Mouse (Mus musculus): Measurements from ENCODE around the gene Slc15a2.
A peak's percentile ranks its signal among the peaks of the same experiment; 100 is the strongest.

Gene Slc15a2

DNA sequence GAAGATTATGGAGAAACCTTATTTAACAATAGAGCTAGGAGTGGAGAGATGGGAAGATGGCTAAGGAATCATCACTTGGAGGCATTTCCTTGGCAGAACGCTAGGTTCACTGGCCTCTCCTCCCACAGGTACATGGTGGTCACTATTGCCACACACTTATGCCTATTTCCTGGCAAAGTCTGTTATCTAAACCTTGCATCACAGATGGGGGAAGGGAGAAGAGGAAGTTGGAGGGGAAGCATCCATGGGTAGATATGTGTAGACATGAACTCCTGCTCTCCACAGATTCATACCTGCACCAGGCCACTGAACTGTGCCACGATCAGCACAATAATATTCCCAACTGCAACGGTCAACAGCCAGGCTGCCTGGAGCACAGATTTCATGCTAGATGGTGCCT is 32.8 kb downstream of the Slc15a2 start:
- DNase-seq, result no peak

DNA sequence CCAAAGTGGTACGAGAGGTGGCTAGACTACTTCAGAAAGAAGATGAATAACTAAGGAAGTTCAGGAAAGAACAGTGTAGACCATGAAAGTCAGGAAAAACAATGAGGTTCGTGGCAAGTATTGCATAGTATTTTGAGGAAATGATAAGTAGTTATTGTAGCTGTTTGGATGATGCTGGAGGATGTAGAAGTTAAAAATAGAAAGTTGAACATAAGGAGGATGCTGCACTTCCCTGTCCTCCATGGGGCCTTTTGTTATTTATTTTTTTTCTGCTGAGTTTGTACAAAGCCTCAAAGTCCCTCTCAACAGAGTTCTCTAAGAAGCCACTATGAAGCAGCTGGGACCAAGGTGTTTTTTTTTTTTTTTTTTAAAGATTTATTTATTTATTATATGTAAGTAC is 37.0 kb downstream of the Slc15a2 start:
- DNase-seq, result no peak

DNA sequence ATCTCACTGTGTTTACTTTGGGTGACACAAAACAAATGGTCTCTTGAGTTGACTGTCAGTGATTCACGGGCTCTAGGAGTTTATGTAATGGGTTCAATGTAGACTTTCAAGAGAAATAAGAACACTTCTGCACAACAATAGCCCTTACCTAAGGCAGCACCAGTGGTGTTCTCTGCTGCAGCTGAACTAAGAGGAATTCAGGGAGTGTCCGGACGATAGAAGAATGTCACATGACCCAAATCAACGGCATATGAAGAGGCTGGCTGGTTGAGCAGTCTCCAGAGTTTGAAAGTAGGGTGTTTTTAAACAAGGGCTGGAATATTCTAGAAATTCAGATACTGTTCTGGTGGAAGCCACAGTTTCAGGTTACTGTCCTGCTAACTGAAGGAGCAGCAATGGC is 37.7 kb downstream of the Slc15a2 start:
- DNase-seq, result no peak

DNA sequence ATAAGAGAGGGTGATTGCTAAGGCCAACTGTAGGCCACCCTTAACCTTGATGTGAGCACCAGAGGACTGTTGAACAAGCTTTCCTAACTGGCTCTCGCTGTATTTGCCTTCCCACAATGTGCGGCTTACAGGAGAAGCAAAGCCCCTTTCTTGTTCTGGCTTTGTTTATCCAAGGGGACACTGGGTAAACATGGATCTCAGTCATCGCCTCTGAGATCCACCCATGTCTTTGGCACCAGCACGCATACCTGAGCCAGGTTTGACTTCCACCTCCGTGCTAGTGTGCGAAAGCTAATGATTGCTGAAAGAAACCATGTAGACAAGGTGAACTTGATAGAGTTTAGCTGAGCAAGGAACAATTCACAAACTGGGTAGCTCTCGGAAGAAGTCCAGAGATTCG is 41.2 kb downstream of the Slc15a2 start:
- no peak for DNase-seq

DNA sequence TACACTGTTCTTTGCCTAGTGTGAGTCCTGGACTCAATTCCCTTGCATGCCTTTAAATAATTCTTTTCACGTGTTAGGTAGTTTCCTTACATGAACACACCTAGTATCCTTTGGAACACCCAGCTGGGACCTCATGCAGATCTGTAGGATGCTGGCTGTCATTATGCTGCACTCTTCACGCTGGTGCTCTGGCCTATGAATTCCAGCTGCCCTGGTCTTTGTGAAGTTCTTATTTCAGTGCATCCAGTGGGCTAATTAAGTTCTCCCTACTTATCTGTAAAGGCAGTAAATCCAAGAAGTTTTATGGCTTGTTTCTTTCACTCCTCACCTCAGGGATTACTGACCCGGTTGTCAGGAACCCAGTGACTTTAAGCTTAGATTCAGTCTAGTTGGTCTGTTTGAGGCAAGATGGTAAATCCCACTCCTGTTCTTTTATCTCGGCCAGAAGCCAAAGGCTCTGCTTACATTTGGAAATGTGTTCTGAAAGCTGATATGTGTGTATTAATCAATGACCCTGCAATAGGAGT is 45.3 kb downstream of the Slc15a2 start:
- no peak for DNase-seq

DNA sequence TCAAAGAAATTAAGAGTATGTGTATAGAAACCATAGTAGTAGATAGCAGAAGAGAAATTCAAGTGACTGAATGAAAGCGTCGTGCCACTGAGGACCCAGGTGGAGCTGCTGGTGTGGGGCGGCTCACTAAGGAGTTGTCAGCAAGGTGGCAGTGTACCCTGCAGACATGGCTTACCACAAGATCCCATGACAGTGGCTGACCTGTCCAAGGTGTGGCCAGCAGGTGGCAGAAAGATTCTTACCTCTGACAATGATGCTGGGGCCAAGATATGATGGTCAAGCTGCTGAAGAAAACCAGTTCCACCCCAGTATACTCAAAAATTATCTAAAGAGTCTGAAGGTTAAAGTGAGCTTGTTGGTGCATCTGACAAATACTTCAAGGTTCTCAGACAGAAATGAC is 49.3 kb downstream of the Slc15a2 start:
- DNase-seq, result peak; percentile 56

DNA sequence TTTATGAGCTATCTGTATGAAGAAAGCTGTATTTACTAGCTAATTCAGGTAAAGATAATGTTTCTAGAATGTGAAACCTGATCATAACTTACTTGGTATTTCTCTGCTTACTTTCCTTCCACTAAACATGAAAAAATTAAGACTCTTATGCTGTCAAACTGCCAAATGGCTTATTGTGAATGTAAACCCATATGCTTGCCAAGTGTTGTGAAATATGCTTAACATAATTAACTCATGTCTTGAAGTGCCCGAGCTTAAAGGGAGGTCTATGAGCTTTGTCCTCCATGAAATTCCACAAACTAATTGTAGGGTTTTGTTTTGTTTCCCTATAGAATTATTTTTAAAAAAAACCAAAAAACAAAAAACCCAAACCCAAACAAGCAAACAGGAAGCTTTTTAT is 50.9 kb downstream of the Slc15a2 start:
- DNase-seq, result no peak

DNA sequence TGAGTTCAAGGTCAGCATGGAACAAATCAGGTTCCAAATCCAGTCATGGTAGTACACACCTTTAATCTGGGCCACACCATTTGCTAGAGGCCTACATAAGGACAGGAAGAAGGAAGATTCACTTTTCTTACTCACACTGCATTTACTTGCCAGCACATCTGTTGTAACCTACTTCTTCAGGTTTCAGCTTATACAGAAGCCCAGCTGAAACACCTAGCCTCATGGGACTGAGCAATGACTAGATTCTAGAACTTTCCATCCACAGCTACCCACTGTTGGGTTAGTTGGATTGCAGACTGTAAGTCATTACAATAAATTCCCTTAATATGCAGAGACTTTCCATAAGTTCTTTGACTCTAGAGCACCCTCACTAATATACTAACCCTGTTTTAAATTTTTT is 52.2 kb downstream of the Slc15a2 start:
- no peak for DNase-seq

DNA sequence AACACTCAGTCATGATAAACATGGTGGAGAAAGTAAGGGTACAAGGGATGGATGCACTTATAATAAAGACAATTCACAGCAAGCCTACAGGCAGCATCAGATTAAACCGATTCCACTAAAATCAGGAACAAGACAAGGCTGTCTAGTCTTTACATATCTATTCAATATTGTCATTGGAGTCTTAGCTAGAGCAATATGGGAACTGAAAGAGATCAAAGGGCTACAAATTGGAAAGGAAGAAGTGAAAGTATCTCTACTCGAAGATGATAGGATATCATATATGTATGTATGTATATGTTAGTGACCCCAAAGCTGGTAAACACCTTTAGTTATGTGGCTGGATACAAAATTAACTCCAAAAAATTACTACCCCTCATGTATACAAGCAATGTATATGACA is 55.8 kb downstream of the Slc15a2 start:
- no peak for DNase-seq

DNA sequence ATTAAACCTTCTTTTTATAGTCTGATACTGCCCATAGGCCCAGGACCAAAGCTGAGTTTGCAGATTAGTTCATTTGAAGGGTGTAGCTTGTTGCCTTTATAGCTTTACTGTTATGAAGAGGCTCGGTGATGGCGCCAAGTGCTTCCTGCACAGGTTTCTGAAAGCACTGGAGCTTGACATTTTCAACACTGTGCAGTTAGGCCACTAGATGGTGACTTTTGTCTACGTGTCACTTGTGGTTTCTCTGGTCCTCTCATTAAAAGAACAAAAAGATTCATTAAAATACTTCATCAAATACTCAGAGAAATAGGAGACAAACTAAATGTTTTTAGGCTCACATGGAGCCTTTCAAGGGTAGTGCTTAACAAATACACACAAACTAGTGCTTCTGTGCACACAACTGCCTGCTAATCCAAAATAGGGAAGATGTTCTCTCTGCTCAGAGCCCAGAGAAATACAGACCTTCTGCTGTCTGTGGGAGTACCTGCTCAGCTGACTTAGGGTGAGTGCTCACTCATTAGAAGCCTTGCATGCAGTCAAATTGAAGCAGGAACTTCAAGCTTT is 60.8 kb downstream of the Slc15a2 start:
- DNase-seq, result no peak

DNA sequence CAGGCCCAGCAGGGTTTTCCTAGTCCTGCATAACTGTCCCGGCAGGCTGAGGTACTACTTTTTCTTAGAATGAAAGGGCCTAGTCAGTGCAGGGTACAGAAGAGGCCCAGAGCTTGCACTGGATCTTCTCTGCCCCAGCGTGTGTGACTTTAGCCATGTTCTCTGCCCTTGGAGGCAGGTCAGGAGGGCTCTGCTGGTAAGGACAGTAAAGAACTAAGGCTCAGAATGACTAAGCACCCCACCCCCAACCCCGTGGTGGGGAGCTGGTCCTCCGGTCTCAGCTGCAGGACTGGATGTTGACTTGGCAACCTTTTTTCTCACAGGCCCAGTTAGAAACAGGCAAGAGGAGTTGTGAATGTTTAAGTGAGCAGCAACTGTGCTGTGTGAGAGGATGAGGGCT is 62.0 kb downstream of the Slc15a2 start:
- no peak for DNase-seq

DNA sequence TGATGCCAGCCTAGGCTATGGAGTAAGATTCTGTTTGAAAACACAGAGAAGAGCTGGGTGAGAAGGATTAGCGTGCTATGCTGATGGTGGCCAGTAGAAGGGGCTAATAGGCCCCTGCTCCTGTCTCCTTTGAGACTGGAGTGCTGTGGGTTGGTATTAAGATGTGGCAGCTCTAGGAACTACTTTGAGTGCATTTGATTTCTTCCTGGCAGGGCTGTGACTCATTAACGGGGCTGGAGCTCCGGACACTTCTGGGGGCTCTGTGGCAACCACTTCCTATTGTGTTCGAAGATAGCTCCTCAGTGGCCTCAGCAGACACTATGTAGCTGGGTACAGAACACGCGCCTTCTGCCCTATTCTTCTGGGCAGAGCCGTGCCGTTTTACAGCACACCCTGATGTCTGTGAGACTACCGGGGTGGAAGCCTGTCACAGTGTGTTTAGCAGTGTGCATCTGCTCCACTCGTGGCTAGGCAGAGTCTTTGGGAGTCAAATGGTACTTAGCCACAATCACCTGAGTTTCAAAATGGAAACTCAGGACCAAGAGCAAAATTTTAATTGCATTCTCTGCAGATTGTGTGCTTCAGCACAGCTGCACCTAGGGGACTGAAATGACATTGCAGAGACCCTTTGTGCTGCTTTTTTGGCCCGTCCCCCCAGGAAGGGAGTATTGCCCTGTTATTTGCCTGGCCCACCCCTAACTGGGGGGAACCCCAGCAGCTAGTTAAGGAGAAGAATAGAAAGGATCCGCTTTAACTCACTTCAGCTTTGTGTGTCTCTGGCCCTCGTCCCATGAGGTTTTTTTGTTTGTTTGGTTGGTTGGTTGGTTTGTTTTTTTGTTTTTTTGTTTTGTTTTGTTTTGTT is 64.3 kb downstream of the Slc15a2 start:
- no peak for DNase-seq

DNA sequence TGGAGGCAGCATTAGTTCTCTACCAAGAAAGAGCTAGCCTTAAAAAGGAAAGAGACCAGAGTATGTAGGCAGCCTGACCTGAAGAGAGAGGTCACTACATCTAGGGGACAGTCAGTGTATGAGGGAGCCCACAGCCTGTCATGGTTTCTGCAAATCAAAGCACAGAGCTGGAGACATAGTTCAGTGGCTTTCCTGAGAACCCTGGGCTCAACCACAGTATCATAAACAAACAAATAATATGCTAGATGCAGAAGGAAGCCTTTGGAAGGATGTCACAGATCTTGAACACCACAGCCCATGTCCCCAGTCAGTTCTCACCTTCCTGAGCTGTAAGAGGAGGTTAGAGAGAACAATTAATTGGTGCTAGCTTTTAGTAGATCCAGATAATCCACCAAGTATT is 66.1 kb downstream of the Slc15a2 start:
- DNase-seq, result no peak

DNA sequence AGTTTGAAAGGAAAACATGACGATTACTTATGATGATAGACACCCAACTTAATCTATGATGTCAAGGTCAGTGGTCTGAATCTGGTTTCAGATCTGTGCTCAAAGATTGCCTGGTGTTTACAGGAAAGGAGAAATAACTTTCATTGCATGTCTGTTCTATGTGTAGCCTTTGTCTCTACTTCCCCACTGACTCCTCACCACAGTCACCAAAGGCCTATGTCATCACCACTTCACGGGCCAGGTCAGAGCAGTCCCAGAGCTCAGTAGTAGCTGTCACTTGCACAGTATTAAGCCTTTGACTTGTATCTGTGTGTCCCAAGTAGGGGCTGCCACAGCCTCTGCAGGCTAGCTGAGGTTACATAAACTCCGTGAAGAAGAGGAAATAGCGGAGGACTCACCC is 67.3 kb downstream of the Slc15a2 start:
- no peak for DNase-seq

DNA sequence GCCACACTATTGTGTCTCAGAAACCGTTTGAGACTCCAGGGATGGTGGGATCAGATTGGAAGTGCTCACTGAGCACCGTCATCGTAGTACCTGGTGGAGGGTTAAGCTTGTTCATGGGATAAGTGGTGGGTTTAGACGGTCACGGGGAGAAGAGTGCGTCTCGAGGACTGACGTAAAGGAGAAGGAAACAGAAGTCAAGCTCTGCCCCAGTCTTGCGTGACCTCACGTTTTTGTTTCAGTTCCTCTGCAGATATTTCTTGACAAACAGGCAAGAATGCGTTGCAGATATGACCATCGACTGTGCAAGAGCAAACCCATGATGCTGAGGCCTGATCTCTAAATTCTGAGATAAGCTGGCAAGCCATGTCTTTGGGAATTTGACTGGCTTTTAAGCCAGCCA is 73.0 kb downstream of the Slc15a2 start:
- DNase-seq, result no peak

DNA sequence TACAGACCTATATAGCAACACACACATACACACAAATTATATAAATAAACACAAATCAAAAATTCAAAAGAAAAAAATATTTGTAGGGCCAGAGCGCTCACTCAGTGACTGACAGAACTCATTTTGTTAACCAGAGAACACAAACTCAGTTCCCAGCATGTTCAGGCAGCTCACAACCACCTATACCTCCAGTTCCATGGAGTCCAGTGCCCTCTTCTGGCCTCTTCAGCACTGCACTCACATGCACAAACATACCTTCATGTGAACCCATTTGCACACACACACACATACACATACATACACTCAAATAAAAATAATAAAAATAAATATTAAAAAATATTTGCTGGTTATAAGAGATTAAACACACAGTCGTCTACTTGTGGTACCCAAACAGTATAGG is 74.0 kb downstream of the Slc15a2 start:
- no peak for DNase-seq

DNA sequence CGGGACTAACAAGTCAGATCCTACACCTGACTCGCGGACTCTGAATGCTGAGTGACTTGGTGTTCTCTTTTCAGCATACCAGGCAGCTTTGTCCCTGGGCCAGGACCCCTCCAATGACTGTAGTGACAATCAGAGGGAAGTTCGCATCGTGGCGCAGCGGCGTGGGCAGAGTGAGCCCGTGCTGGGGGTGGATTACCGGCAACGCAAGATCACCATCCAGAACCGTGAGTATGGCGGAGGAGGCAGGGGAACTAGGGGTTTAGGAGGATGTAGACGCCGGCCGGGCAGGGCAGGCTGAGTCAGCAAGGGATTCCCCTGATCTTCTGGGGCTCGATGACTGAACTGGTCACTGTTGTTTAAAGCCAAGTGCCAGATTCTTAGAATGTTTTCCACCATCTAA is 75.4 kb downstream of the Slc15a2 start:
- DNase-seq, result no peak

DNA sequence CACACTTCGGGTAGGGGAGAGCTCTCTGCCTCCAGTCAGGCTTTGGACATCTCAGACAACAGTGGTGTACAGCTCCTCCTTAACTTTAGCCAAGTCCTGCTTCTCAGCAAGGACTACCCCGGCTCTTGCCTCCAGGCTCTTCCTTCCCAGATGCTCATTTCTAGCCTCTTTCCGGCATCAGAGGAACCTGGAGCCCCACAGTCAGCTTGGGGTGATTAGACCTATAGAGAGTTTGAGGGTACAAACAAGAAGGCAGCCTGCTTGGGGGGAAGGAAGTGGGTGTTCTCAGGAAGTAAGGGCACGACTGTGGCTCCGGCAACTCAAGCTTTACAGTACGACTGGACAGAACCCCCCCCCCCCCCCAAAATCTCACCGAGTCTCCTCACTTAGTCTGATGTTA is 76.0 kb downstream of the Slc15a2 start:
- no peak for DNase-seq

DNA sequence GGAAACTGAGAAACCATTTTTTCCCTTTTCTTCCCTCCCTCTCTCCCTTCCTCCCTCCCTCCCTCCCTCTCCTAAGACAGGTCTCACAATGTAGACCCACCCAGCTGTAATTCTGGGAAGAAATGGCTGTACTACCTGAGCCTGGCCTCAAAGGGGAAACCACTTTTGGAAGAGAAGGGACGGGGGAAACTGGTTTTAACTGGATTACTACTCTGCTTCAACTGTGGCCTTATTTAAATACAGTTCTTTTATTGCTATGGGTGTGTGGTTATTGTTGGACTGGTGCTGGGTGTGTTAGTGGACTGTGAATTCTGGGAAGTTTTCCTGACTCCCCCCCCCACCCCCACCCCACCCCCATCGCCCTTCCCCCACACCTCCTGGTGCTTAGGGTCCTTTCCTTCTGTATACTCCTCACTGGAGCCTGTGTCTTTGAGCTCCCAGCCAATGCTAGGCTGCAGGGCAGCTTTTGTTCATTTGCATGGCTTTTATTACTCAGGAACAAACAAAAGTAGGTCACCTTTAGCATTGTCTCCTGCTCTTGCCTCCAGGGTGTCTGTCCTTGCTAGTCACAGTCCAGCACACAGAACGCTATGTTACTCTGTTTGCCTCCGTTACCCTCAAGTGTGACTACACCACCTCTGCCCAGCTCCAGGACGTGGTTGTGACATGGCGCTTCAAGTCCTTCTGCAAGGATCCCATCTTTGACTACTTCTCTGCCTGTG is 76.9 kb downstream of the Slc15a2 start:
- peak; percentile 66 for DNase-seq

DNA sequence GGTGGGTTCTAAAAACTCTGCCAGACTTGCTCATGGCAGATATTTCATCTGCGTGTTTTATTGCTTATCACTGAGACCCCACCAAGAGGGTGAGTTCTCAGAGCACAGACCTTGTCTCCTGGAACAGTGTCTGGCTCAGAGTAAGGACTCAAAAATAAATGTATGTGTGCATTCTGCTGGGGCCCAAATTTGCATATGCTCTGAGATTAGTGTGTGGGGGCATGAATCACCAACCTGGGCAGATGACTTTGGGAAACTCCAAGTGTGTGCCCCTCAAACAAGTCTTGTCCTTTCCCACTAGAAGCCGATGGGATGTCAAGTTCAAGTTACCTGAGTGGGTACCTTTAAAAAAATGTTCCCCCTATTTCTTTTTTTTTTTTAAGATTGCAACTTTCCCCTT is 84.3 kb downstream of the Slc15a2 start:
- no peak for DNase-seq

Data from kidney, postnatal 14 days (tissue).